Mouse (Mus musculus) testis, adult 2 months (tissue): Measurements from ENCODE around the gene Gm10663. TPM values are rescaled to one million over a fixed set of nuclear protein-coding genes. Genes with fewer than 3 reads are reported as not detected.

Experiments used
- H3K27ac ChIP-seq: fragments of 200-500 bp; 2 replicates; pipeline ENCODE4 v1.5.1; 2012; ENCODE audit warnings: low read depth, low read length; ENCODE audit not compliant: control insufficient read depth, insufficient read depth
- H3K27me3 ChIP-seq: fragments of 200-500 bp; 2 replicates; pipeline ENCODE4 v1.6.1; 2012; ENCODE audit warnings: mild to moderate bottlenecking, low read length, moderate library complexity; ENCODE audit not compliant: control insufficient read depth, insufficient read depth
- H3K36me3 ChIP-seq: fragments of 200-500 bp; 2 replicates; pipeline ENCODE4 v1.6.1; 2012; ENCODE audit warnings: mild to moderate bottlenecking, low read length; ENCODE audit not compliant: control insufficient read depth, insufficient read depth
- H3K4me1 ChIP-seq: fragments of 200-500 bp; 2 replicates; pipeline ENCODE4 v1.6.1; 2012; ENCODE audit warnings: low read length; ENCODE audit not compliant: control insufficient read depth, insufficient read depth
- H3K4me3 ChIP-seq: fragments of 200-500 bp; 2 replicates; pipeline ENCODE4 v1.5.1; 2012; ENCODE audit warnings: low read depth, mild to moderate bottlenecking, low read length, moderate library complexity, mixed read lengths; ENCODE audit not compliant: control insufficient read depth
- CTCF ChIP-seq: fragments of 200-500 bp; IDR thresholded peaks from 2 replicates; pipeline ENCODE4 v1.5.1; 2012; ENCODE audit warnings: low read depth, mild to moderate bottlenecking, inconsistent platforms, low read length, moderate library complexity; ENCODE audit not compliant: control insufficient read depth, insufficient read depth, insufficient replicate concordance
- POLR2A ChIP-seq: fragments of 200-500 bp; IDR thresholded peaks from 2 replicates; pipeline ENCODE4 v1.6.1; 2012; ENCODE audit warnings: low read depth, mild to moderate bottlenecking, inconsistent platforms, low read length, moderate library complexity; ENCODE audit not compliant: control insufficient read depth
- polyA plus RNA-seq: library from polyadenylated mRNA; depleted of rRNA; stranded (reverse); fragments of >200 nt; gene quantifications from 2 replicates; pipeline ENCODE4 v1.2.3, GENCODE M21; 2012; rRNA removed

The Gm10663 gene
- polyA plus RNA-seq, 1 experiment, result not detected

DNA sequence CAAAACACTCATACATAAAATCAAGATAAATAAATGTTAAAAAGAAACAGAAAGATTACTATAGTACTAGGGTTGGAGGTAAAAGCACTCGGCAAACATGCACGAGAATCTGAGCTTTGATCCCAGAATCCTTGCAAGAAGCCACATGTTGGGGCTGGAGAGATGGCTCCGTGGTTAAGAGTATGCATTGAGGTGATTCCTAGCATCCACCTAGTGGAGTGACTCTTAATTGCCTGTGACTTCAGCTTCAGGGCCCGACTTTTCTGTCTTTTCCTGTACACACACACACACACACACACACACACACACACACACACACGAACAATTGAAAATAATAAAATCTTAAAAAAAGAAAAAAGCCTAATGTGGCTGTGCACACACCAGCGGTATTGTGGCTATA, 34.1 kb downstream of the Gm10663 start:
- TF ChIP-seq CTCF (no peak), POLR2A (no peak)
- H3K4me1 ChIP-seq, result peaks cover 2% of the 10 kb centered on the region; the same call in 1 of the 2 replicates
- no peak overlapping the region for H3K4me3 ChIP-seq
- H3K27me3 ChIP-seq, result no peaks in the 10 kb centered on the region
- no peaks in the 10 kb centered on the region for H3K36me3 ChIP-seq
- H3K27ac ChIP-seq, result no peak overlapping the region

DNA sequence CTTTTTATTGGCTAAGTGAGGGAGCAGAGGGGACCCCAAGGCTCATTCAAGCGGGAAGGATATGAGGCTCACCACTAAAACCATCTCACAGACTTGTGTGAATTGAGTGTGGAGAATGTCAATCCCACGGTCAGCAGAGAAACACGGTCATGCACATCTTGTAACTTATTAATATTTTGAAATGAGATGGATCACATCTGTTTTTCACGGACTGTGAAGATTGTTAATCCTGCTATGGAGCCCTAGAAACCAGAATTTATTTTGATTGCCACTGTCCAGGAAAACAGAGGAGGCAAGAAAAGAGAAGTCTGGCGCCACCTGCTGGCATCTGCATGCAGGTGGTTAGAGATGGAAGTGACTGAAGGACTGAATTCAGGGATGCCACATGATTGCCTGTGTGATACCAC, 35.5 kb downstream of the Gm10663 start:
- Histone ChIP-seq H3K27me3 (no peaks in the 10 kb centered on the region), H3K4me3 (no peak overlapping the region), H3K4me1 (peaks cover 2% of the 10 kb centered on the region; the same call in 1 of the 2 replicates), H3K27ac (no peak overlapping the region), H3K36me3 (no peaks in the 10 kb centered on the region)
- TF ChIP-seq POLR2A (no peak), CTCF (peak; percentile 73; the same call in 1 of the 2 replicates)

DNA sequence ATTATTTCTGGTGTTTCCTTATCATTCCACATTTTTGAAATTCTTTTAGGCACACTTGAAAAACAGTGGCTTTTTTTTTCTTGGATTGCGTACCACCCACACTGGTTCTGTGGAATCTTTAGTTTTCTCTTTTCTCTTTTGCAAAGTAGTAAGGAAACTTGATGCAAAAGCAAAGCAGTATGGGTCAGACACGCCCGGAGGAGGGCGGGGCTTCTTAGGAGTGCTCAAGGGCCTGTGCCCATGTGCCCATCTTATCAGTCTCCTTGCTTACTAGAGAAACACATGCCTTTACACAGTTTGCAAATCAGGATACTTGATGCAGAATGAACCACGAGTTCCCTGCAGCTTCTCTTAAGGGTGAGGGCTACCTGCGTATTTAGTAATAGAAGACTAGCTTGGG, 37.3 kb downstream of the Gm10663 start:
- Histone ChIP-seq H3K4me3 (no peak overlapping the region), H3K27me3 (no peaks in the 10 kb centered on the region), H3K27ac (no peak overlapping the region), H3K36me3 (no peaks in the 10 kb centered on the region), H3K4me1 (peaks cover 2% of the 10 kb centered on the region; the same call in 1 of the 2 replicates)
- TF ChIP-seq POLR2A (no peak), CTCF (no peak)

DNA sequence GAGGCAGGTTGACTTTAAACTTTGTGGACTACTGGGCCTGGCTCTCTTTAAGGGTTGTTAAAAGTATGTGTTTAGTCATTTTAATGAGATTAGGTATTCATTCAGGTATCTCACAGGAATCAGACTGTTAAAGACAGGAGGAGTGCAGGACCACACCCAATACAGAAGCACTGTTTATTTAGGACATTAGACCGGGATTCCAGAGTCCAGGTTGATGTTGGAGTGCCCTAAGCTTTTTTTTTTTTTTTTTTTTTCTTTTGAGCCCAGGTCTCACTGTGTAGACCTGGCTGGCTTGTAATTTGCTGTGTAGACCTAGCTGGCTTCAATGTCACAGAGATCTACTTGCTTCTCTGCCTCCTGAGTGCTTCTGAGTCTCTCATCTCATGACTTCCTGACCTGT, 51.2 kb downstream of the Gm10663 start:
- TF ChIP-seq POLR2A (no peak), CTCF (no peak)
- Histone ChIP-seq H3K4me1 (no peaks in the 10 kb centered on the region), H3K27ac (no peak overlapping the region), H3K27me3 (no peaks in the 10 kb centered on the region), H3K4me3 (no peak overlapping the region), H3K36me3 (no peaks in the 10 kb centered on the region)

DNA sequence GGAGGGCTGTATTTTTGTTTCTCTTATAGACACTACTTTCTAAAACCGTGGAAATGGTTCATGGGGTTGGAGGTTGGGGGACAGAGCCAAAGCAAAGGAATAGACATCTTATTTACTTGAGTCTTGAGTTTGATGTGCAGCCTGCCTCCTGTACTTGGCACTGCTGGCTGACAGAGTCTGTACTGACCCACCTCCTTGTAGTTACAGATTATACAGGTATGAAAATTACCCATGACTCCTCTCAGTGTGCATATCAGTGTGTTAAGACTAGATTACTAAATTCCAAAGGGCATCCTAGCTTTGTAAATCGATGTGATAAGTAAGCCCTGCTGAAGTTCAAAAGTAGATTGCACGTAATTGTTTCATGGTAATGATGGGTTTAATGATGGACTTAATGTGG, 51.6 kb downstream of the Gm10663 start:
- H3K27ac ChIP-seq, result no peak overlapping the region
- TF ChIP-seq CTCF (no peak), POLR2A (no peak)
- H3K27me3 ChIP-seq, result no peaks in the 10 kb centered on the region
- H3K36me3 ChIP-seq, result no peaks in the 10 kb centered on the region
- H3K4me1 ChIP-seq, result no peaks in the 10 kb centered on the region
- no peak overlapping the region for H3K4me3 ChIP-seq

Other genes starting within 250 kb of the Gm10663 start
- 2.3 and 2.5 TPM in 2 replicates for gene Klhl2, start 225.0 kb upstream of the Gm10663 start, polyA plus RNA-seq
- gene Tmem192, start 127.8 kb upstream of the Gm10663 start, polyA plus RNA-seq, result 19.9 TPM in 2 replicates
- gene Trim75, start 87.2 kb upstream of the Gm10663 start, polyA plus RNA-seq, result not detected in 2 replicates
- 0.06 TPM in 1 of 2 replicates, not detected in the other for gene Trim61, start 56.5 kb upstream of the Gm10663 start, polyA plus RNA-seq
- 0.05 TPM in 1 of 2 replicates, not detected in the other for gene Trim60, start 56.4 kb upstream of the Gm10663 start, polyA plus RNA-seq
- not detected in 2 replicates for gene Apela, start 37.7 kb upstream of the Gm10663 start, polyA plus RNA-seq
- not detected in 2 replicates for gene BC030870, start 54.5 kb downstream of the Gm10663 start, polyA plus RNA-seq